Mouse (Mus musculus) forebrain, embryonic 11.5 days (tissue): ENCODE results near the gene Cspg4. TPM values are rescaled to one million over a fixed set of nuclear protein-coding genes. Genes with fewer than 3 reads are reported as not detected.
"Not testable (repeated sequence)": the region's sequence is repeated elsewhere in the genome, so short reads cannot be mapped to it uniquely, and the experiment has no call there.

Source experiments
- ATAC-seq: fragments of 200-750 bp; cut with Nextera tagmentation; replicated peaks from 2 replicates; pipeline ENCODE4 v1.8.0; 2017; ENCODE audit warnings: moderate TSS enrichment; ENCODE audit not compliant: low FRiP score
- DNase-seq: peaks from one replicate; pipeline ENCODE4 v3.0.0-alpha.2; 2017; ENCODE audit warnings: low spot score
- H3K27ac ChIP-seq: fragments of 300-500 bp; sonication (generic); 2 replicates; pipeline ENCODE4 v1.5.1; 2014; ENCODE audit warnings: low read depth, low read length
- H3K27me3 ChIP-seq: fragments of 300-500 bp; sonication (generic); 2 replicates; pipeline ENCODE4 v1.6.1; 2014; ENCODE audit warnings: mild to moderate bottlenecking, low read length, mixed read lengths; ENCODE audit not compliant: control insufficient read depth, insufficient read depth
- H3K36me3 ChIP-seq: fragments of 300-500 bp; sonication (generic); 2 replicates; pipeline ENCODE4 v1.6.1; 2014; ENCODE audit warnings: mild to moderate bottlenecking, low read length, moderate library complexity, mixed read lengths; ENCODE audit not compliant: control insufficient read depth, insufficient read depth
- H3K4me1 ChIP-seq: fragments of 300-500 bp; sonication (generic); replicated peaks from 2 replicates; pipeline ENCODE4 v1.6.1; 2014; ENCODE audit warnings: low read length, mixed read lengths; ENCODE audit not compliant: control insufficient read depth, insufficient read depth
- H3K4me2 ChIP-seq: fragments of 300-500 bp; sonication (generic); 2 replicates; pipeline ENCODE4 v1.6.1; 2014; ENCODE audit warnings: low read depth, mild to moderate bottlenecking, low read length, moderate library complexity, mixed read lengths; ENCODE audit not compliant: severe bottlenecking
- H3K4me3 ChIP-seq: fragments of 300-500 bp; sonication (generic); 2 replicates; pipeline ENCODE4 v1.5.1; 2014; ENCODE audit warnings: low read depth, low read length
- H3K9ac ChIP-seq: fragments of 300-500 bp; sonication (generic); 2 replicates; pipeline ENCODE4 v1.6.1; 2014; ENCODE audit warnings: low read length
- H3K9me3 ChIP-seq: fragments of 300-500 bp; sonication (generic); 2 replicates; pipeline ENCODE4 v1.6.1; 2016; ENCODE audit warnings: low read length, mixed read lengths; ENCODE audit not compliant: control insufficient read depth
- WGBS: fragments of 180-500 bp; shearing (Covaris S2); extraction: QIAGEN DNeasy Blood & Tissue Kit; methylation state at CpG from one replicate; pipeline ENCODE4 v1.1.7; 2014; 5-methylcytosine and 5-hydroxymethylcytosine counted together
- polyA plus RNA-seq: library from polyadenylated mRNA; unstranded; fragments of >200 nt; fragmentation: Nextera tagmentation; extraction: Ambion mirVana; gene quantifications from 2 replicates; pipeline ENCODE4 v1.2.1, GENCODE M21; 2014

The Cspg4 gene
- polyA plus RNA-seq, 1 experiment from 2014 or later = 2.0 TPM

GRCm38 (mm10) chr9:56947481-56947880 is 82.6 kb downstream of the Cspg4 start:
- H3K36me3 ChIP-seq, H3K9me3 ChIP-seq, H3K9ac ChIP-seq, DNase-seq, H3K27ac ChIP-seq, H3K4me1 ChIP-seq, H3K4me2 ChIP-seq, ATAC-seq, H3K4me3 ChIP-seq, H3K27me3 ChIP-seq: not testable (repeated sequence)
- WGBS = 19% methylated on average over 3 of the region's 3 CpGs

- not testable (repeated sequence) for ATAC-seq, H3K4me3 ChIP-seq, H3K9ac ChIP-seq, H3K4me1 ChIP-seq, H3K27ac ChIP-seq, DNase-seq, H3K27me3 ChIP-seq, H3K9me3 ChIP-seq, H3K36me3 ChIP-seq, H3K4me2 ChIP-seq
- WGBS = 85% methylated on average over 5 of the region's 5 CpGs
Measured at GRCm38 (mm10) chr9:56948699-56949098, 83.9 kb downstream of the Cspg4 start.

Other genes starting within 250 kb of the Cspg4 start
- gene Lingo1, start 68.6 kb upstream of the Cspg4 start, polyA plus RNA-seq = 2.5 and 3.2 TPM in 2 replicates
- gene Odf3l1, start 354 bp upstream of the Cspg4 start, polyA plus RNA-seq = not detected in 2 replicates
- gene Snx33, start 63.3 kb downstream of the Cspg4 start, polyA plus RNA-seq = 5.8 and 6.0 TPM in 2 replicates
- 63.6 and 65.4 TPM in 2 replicates for gene Imp3, start 72.4 kb downstream of the Cspg4 start, polyA plus RNA-seq
- 27.8 and 28.4 TPM in 2 replicates for gene Snupn, start 85.8 kb downstream of the Cspg4 start, polyA plus RNA-seq
- gene Ptpn9, start 129.9 kb downstream of the Cspg4 start, polyA plus RNA-seq = 31.8 and 35.5 TPM in 2 replicates
- gene Sin3a, start 207.0 kb downstream of the Cspg4 start, polyA plus RNA-seq = 63.7 and 71.4 TPM in 2 replicates